Mouse (Mus musculus): ENCODE data around the gene Olfr370. TPM values are rescaled to one million over a fixed set of nuclear protein-coding genes. Genes with fewer than 3 reads are reported as not detected.
A peak's percentile ranks its signal among the peaks of the same experiment; 100 is the strongest.

Olfr370 gene
- polyA plus RNA-seq, 2 experiments, result not detected

GRCm38 (mm10) chr8:83587644-83588043, 52.1 kb downstream of the Olfr370 start:
- peaks cover 33% of the 10 kb centered on the region for H3K36me3 ChIP-seq (ENCODE audit: control insufficient read depth, insufficient read depth, low read length)
- 81% methylated on average over 6 of the region's 6 CpGs for WGBS
- H3K9me3 ChIP-seq (ENCODE audit: control insufficient read depth, low read length), result no peaks in the 10 kb centered on the region
- H3K27ac ChIP-seq (replicated peaks; ENCODE audit: low read depth, low read length), result no peak overlapping the region
- H3K9ac ChIP-seq (ENCODE audit: low read depth, low read length, severe bottlenecking), result no peak overlapping the region
- no peak for ATAC-seq (ENCODE audit: low FRiP score, low read depth)
- H3K4me1 ChIP-seq (ENCODE audit: control insufficient read depth, insufficient read depth, low read length), result peaks cover 8% of the 10 kb centered on the region
- no peak for DNase-seq (ENCODE audit: low spot score)
- no peak overlapping the region for H3K4me2 ChIP-seq (replicated peaks; ENCODE audit: low read depth, low read length, severe bottlenecking)
- no peaks in the 10 kb centered on the region for H3K27me3 ChIP-seq (ENCODE audit: control insufficient read depth, insufficient read depth, low read length)
- TF ChIP-seq POLR2A (IDR thresholded peaks at IDR 0.05; ENCODE audit: borderline replicate concordance, extremely low read depth, insufficient read depth, insufficient read length), result no peak
- no peak overlapping the region for H3K4me3 ChIP-seq (replicated peaks; ENCODE audit: low read length)

GRCm38 (mm10) chr8:83588886-83589285, 53.3 kb downstream of the Olfr370 start:
- DNase-seq (ENCODE audit: low spot score) (no peak), ATAC-seq (ENCODE audit: low FRiP score, low read depth) (no peak)
- Histone ChIP-seq H3K4me3 (replicated peaks; ENCODE audit: low read length) (no peak overlapping the region), H3K9ac (ENCODE audit: low read depth, low read length, severe bottlenecking) (no peak overlapping the region), H3K36me3 (ENCODE audit: control insufficient read depth, insufficient read depth, low read length) (peaks cover 27% of the 10 kb centered on the region), H3K27ac (replicated peaks; ENCODE audit: low read depth, low read length) (no peak overlapping the region), H3K4me1 (ENCODE audit: control insufficient read depth, insufficient read depth, low read length) (peaks cover 16% of the 10 kb centered on the region), H3K4me2 (replicated peaks; ENCODE audit: low read depth, low read length, severe bottlenecking) (no peak overlapping the region), H3K9me3 (ENCODE audit: control insufficient read depth, low read length) (no peaks in the 10 kb centered on the region), H3K27me3 (ENCODE audit: control insufficient read depth, insufficient read depth, low read length) (no peaks in the 10 kb centered on the region)
- 89% methylated on average over 5 of the region's 5 CpGs for WGBS
- TF ChIP-seq POLR2A (IDR thresholded peaks at IDR 0.05; ENCODE audit: borderline replicate concordance, extremely low read depth, insufficient read depth, insufficient read length), result no peak

GRCm38 (mm10) chr8:83590488-83591023, 55.0 kb downstream of the Olfr370 start:
- Histone ChIP-seq H3K27me3 (ENCODE audit: control insufficient read depth, insufficient read depth, low read length) (no peaks in the 10 kb centered on the region), H3K9me3 (ENCODE audit: control insufficient read depth, low read length) (no peaks in the 10 kb centered on the region), H3K9ac (ENCODE audit: low read depth, low read length, severe bottlenecking) (no peak overlapping the region), H3K36me3 (ENCODE audit: control insufficient read depth, insufficient read depth, low read length) (peaks cover 25% of the 10 kb centered on the region), H3K27ac (replicated peaks; ENCODE audit: low read depth, low read length) (no peak overlapping the region), H3K4me2 (replicated peaks; ENCODE audit: low read depth, low read length, severe bottlenecking) (no peak overlapping the region), H3K4me1 (ENCODE audit: control insufficient read depth, insufficient read depth, low read length) (peaks cover 16% of the 10 kb centered on the region), H3K4me3 (replicated peaks; ENCODE audit: low read length) (no peak overlapping the region)
- no peak for DNase-seq (ENCODE audit: low spot score)
- 83% methylated on average over 7 of the region's 7 CpGs for WGBS
- no peak for ATAC-seq (ENCODE audit: low FRiP score, low read depth)
- TF ChIP-seq POLR2A (IDR thresholded peaks at IDR 0.05; ENCODE audit: borderline replicate concordance, extremely low read depth, insufficient read depth, insufficient read length), result no peak

GRCm38 (mm10) chr8:83592682-83593081, 57.1 kb downstream of the Olfr370 start:
- Histone ChIP-seq H3K4me3 (replicated peaks; ENCODE audit: low read length) (peak overlapping the region; percentile 81; the same call in 1 of the 2 replicates), H3K4me1 (ENCODE audit: control insufficient read depth, insufficient read depth, low read length) (peaks cover 16% of the 10 kb centered on the region), H3K4me2 (replicated peaks; ENCODE audit: low read depth, low read length, severe bottlenecking) (peak overlapping the region; percentile 82), H3K36me3 (ENCODE audit: control insufficient read depth, insufficient read depth, low read length) (peaks cover 20% of the 10 kb centered on the region; the same call in 1 of the 2 replicates), H3K27me3 (ENCODE audit: control insufficient read depth, insufficient read depth, low read length) (no peaks in the 10 kb centered on the region), H3K9ac (ENCODE audit: low read depth, low read length, severe bottlenecking) (peak overlapping the region; percentile 80; the same call in 1 of the 2 replicates), H3K9me3 (ENCODE audit: control insufficient read depth, low read length) (no peaks in the 10 kb centered on the region), H3K27ac (replicated peaks; ENCODE audit: low read depth, low read length) (no peak overlapping the region)
- no peak for TF ChIP-seq POLR2A (IDR thresholded peaks at IDR 0.05; ENCODE audit: borderline replicate concordance, extremely low read depth, insufficient read depth, insufficient read length)
- no peak for ATAC-seq (ENCODE audit: low FRiP score, low read depth)
- 58% methylated on average over 3 of the region's 3 CpGs for WGBS
- no peak for DNase-seq (ENCODE audit: low spot score)

GRCm38 (mm10) chr8:83593325-83594166, 58.0 kb downstream of the Olfr370 start:
- H3K27me3 ChIP-seq (ENCODE audit: control insufficient read depth, insufficient read depth, low read length), result no peaks in the 10 kb centered on the region
- H3K36me3 ChIP-seq (ENCODE audit: control insufficient read depth, insufficient read depth, low read length), result peaks cover 13% of the 10 kb centered on the region; the same call in 1 of the 2 replicates
- TF ChIP-seq POLR2A (IDR thresholded peaks at IDR 0.05; ENCODE audit: borderline replicate concordance, extremely low read depth, insufficient read depth, insufficient read length), result no peak
- peaks cover 16% of the 10 kb centered on the region for H3K4me1 ChIP-seq (ENCODE audit: control insufficient read depth, insufficient read depth, low read length)
- DNase-seq (ENCODE audit: low spot score) (no peak), ATAC-seq (ENCODE audit: low FRiP score, low read depth) (no peak)
- H3K4me2 ChIP-seq (replicated peaks; ENCODE audit: low read depth, low read length, severe bottlenecking), result peak overlapping the region; percentile 82
- H3K4me3 ChIP-seq (replicated peaks; ENCODE audit: low read length), result peak overlapping the region; percentile 81
- WGBS, result 6% methylated on average over 22 of the region's 22 CpGs
- H3K27ac ChIP-seq (replicated peaks; ENCODE audit: low read depth, low read length), result peak overlapping the region; percentile 79
- H3K9me3 ChIP-seq (ENCODE audit: control insufficient read depth, low read length), result no peaks in the 10 kb centered on the region
- H3K9ac ChIP-seq (ENCODE audit: low read depth, low read length, severe bottlenecking), result peak overlapping the region; percentile 80
